Mouse (Mus musculus) liver, adult 2 months (tissue): ENCODE data around the gene Sds. TPM values are rescaled to one million over a fixed set of nuclear protein-coding genes. Genes with fewer than 3 reads are reported as not detected.

ENCODE experiments used
- DNase-seq: peaks from one replicate; pipeline ENCODE4 v3.0.0-alpha.2; 2011; ENCODE audit warnings: low read depth, low spot score; ENCODE audit errors: extremely low read depth
- H3K27ac ChIP-seq: fragments of 200-500 bp; replicated peaks from 2 replicates; pipeline ENCODE4 v1.5.1; 2012; ENCODE audit warnings: low read depth, mild to moderate bottlenecking, control low read depth, inconsistent platforms, low read length; ENCODE audit not compliant: insufficient read depth
- H3K27me3 ChIP-seq: fragments of 200-500 bp; 2 replicates; pipeline ENCODE4 v1.6.1; 2012; ENCODE audit warnings: mild to moderate bottlenecking, moderate library complexity, low read length, inconsistent platforms; ENCODE audit not compliant: control insufficient read depth, insufficient read depth
- H3K36me3 ChIP-seq: fragments of 200-500 bp; 2 replicates; pipeline ENCODE4 v1.6.1; 2012; ENCODE audit warnings: low read length, inconsistent platforms; ENCODE audit not compliant: control insufficient read depth, insufficient read depth
- H3K4me1 ChIP-seq: fragments of 200-500 bp; 2 replicates; pipeline ENCODE4 v1.6.1; 2011; ENCODE audit warnings: low read length; ENCODE audit not compliant: control insufficient read depth, insufficient read depth
- H3K4me3 ChIP-seq: fragments of 200-500 bp; 2 replicates; pipeline ENCODE4 v1.5.1; 2011; ENCODE audit warnings: low read depth, mild to moderate bottlenecking, control low read depth, low read length, moderate library complexity; ENCODE audit not compliant: insufficient read depth
- H3K79me2 ChIP-seq: fragments of 200-500 bp; 2 replicates; pipeline ENCODE4 v1.6.1; 2012; ENCODE audit warnings: inconsistent platforms, mild to moderate bottlenecking, low read length, moderate library complexity; ENCODE audit not compliant: control insufficient read depth, insufficient read depth
- H3K9ac ChIP-seq: fragments of 200-500 bp; 2 replicates; pipeline ENCODE4 v1.6.1; 2012; ENCODE audit warnings: low read depth, mild to moderate bottlenecking, control low read depth, inconsistent platforms, low read length
- CTCF ChIP-seq: fragments of 200-500 bp; IDR thresholded peaks from 2 replicates; pipeline ENCODE4 v1.5.1; 2011; ENCODE audit warnings: low read depth, low read length, control low read depth
- POLR2A ChIP-seq: fragments of 200-500 bp; IDR thresholded peaks from 2 replicates; pipeline ENCODE4 v1.6.1; 2011; ENCODE audit warnings: low read length, control low read depth; ENCODE audit not compliant: insufficient read depth; ENCODE audit errors: extremely low read depth
- WGBS: fragments of 180-500 bp; shearing (Covaris S2); methylation state at CpG from one replicate; pipeline ENCODE4 v1.1.7; 2018; 5-methylcytosine and 5-hydroxymethylcytosine counted together
- polyA plus RNA-seq: library from polyadenylated mRNA; depleted of rRNA; stranded (reverse); fragments of >200 nt; gene quantifications from 2 replicates; pipeline ENCODE4 v1.2.3, GENCODE M21; 2012
- total RNA-seq: library from RNA; depleted of rRNA; stranded (reverse); fragments of >200 nt; gene quantifications from 2 replicates; pipeline ENCODE4 v1.2.3, GENCODE M21; 2014

Sds gene
- total and polyA plus RNA-seq, 2 experiments: 410 to 648 TPM

DNA sequence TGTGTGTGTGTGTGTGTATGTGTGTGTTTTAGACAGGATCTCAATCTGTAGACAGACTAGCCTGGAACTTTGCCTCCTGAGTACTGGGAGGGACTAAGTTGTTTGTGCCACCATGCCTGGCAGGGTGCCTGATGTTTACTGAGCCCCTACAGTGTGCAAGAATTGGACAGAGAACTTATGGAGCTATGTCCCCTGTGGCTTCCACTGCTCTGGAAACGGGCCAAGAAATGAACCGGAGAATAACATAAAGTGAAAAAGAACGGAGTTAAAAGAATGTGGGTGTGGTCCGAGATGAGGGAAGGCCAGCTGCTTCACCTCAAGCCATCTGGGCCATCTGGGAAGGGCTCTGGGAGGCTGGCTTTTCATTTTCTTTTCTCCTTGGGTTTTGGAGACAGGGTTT lies 38.4 kb downstream of the Sds start:
- DNase-seq: no peak
- peak overlapping the region; percentile 94 for H3K27ac ChIP-seq
- WGBS: 4% methylated on average over 4 of the region's 4 CpGs

DNA sequence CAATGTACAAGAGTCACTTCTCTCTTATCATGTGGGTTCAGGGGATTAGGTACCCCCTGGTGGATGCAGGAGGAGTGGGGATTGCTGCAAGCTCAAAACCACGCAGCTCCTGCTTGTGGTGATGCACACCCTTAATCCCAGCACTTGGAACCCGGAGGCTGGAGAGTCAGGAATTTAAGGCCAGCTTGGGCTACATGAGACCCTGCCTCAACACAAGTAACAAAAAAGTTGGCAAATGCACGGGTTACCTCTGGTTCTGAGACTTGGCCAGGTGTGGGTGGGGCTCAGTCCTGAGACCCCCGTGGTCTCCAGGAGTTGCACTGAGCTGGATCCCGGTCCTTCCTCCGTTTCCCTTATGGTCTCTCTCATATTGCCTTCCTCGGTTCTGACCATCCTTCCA lies 39.1 kb downstream of the Sds start:
- Histone ChIP-seq H3K27me3 (no peaks in the 10 kb centered on the region), H3K36me3 (peaks cover 8% of the 10 kb centered on the region; the same call in 1 of the 2 replicates), H3K4me1 (peaks cover 39% of the 10 kb centered on the region), H3K4me3 (no peak overlapping the region), H3K27ac (peak overlapping the region; percentile 94), H3K79me2 (peaks cover 11% of the 10 kb centered on the region), H3K9ac (peak overlapping the region; percentile 33)
- 71% methylated on average over 7 of the region's 7 CpGs for WGBS
- no peak for DNase-seq
- TF ChIP-seq POLR2A: no peak
- TF ChIP-seq CTCF: no peak

More for the DNA sequence above, 38.4 kb downstream of the Sds start:
- Histone ChIP-seq H3K4me3 (peak overlapping the region; percentile 4; the same call in 1 of the 2 replicates), H3K4me1 (peaks cover 39% of the 10 kb centered on the region), H3K27me3 (no peaks in the 10 kb centered on the region), H3K36me3 (peaks cover 2% of the 10 kb centered on the region; the same call in 1 of the 2 replicates), H3K79me2 (peaks cover 11% of the 10 kb centered on the region), H3K9ac (peak overlapping the region; percentile 33; the same call in 1 of the 2 replicates)
- TF ChIP-seq POLR2A: no peak
- no peak for TF ChIP-seq CTCF

DNA sequence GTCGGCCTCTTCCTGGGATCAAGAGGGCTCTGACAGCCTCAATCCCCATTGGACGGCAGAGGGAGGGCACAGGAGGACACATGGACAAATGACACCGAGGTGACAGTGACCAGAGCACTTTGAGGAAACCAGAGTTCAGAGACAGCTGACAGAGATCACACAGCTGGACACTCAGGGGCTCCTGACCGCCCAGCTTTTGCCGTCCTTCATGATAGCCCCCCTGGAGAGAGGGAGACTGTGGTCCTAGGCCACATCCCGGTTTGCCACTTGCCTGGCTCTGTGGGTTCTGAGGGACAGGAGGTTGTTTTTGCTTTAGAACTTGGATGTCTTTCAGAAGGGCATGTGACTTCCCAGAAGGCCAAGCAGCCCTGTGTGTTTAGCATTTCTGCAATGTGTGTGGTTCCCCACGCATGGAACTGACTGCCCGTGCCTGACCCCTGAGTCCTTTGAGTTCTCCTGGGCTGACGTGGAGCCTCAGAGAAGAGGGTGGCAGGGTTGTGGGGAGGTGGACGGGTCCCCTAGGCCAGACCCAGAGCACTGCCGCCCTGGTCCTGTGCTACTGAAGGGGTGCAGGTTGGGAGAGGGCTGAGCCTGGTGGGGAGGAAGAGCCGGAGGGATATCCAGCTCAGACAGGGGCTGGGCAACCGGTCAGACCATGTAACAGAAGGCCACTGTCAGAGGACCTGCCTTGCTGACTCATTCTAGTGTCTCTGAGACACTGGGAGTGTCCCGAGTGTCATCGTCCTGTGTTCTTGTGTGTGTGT lies 40.1 kb downstream of the Sds start:
- H3K4me1 ChIP-seq: peaks cover 39% of the 10 kb centered on the region
- DNase-seq: peak; percentile 97
- peak overlapping the region; percentile 94 for H3K27ac ChIP-seq
- peaks cover 15% of the 10 kb centered on the region; the same call in 1 of the 2 replicates for H3K36me3 ChIP-seq
- peak overlapping the region; percentile 54 for H3K4me3 ChIP-seq
- peak overlapping the region; percentile 74 for H3K9ac ChIP-seq
- TF ChIP-seq CTCF: no peak
- TF ChIP-seq POLR2A: peak; percentile 52; the same call in 1 of the 2 replicates
- H3K79me2 ChIP-seq: peaks cover 11% of the 10 kb centered on the region
- H3K27me3 ChIP-seq: no peaks in the 10 kb centered on the region
- 2% methylated on average over 15 of the region's 15 CpGs for WGBS

DNA sequence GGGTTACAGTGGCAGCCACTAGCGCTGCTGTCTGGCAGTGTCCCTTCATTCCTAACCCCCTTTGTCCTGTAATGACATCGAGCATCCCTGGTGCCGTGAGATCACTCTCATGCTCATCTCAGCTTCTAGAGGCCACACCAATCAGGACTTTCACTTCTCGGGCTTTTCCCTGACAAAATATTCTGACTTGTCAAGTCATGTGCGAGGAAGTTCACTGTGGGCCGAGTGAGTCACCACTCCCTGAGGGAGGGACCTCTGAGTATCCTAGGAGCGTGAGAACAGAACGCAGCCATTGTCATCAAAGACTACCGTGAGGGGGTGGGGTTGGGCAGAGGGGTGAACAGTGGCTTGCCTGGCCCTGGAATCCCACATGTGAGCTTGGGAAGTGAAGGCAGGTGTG lies 41.2 kb downstream of the Sds start:
- no peak overlapping the region for H3K4me3 ChIP-seq
- H3K27me3 ChIP-seq: no peaks in the 10 kb centered on the region
- WGBS: 32% methylated on average over 9 of the region's 9 CpGs
- H3K36me3 ChIP-seq: peaks cover 26% of the 10 kb centered on the region
- DNase-seq: peak; percentile 58
- H3K79me2 ChIP-seq: peaks cover 8% of the 10 kb centered on the region
- TF ChIP-seq POLR2A (no peak), CTCF (no peak)
- peaks cover 35% of the 10 kb centered on the region for H3K4me1 ChIP-seq
- H3K27ac ChIP-seq: peak overlapping the region; percentile 94
- peak overlapping the region; percentile 74 for H3K9ac ChIP-seq

DNA sequence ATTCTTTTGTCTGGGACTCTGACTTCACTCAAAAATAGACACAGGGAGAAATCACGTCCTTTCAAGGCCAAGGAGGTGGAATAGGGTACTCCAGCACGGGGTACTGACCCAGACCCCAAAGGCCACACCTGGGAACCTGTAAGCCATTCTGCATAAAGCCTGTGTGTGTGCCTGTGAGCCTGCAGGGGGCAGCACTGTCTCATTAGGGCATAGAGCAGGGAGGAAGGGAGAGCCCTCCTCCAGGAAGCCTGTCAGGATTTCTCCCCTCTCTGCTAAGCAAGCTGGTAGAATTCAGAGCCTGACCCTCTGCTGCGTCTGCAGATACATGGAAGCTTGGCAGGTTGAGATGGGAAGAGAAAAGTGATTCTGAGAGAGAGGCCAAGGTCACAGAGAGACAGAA lies 46.3 kb downstream of the Sds start:
- TF ChIP-seq CTCF (peak; percentile 87), POLR2A (no peak)
- peaks cover 49% of the 10 kb centered on the region for H3K36me3 ChIP-seq
- no peaks in the 10 kb centered on the region for H3K27me3 ChIP-seq
- no peak for DNase-seq
- no peak overlapping the region for H3K9ac ChIP-seq
- peaks cover 3% of the 10 kb centered on the region for H3K4me1 ChIP-seq
- H3K4me3 ChIP-seq: no peak overlapping the region
- H3K79me2 ChIP-seq: peaks cover 4% of the 10 kb centered on the region
- 81% methylated on average over 3 of the region's 3 CpGs for WGBS
- H3K27ac ChIP-seq: no peak overlapping the region

DNA sequence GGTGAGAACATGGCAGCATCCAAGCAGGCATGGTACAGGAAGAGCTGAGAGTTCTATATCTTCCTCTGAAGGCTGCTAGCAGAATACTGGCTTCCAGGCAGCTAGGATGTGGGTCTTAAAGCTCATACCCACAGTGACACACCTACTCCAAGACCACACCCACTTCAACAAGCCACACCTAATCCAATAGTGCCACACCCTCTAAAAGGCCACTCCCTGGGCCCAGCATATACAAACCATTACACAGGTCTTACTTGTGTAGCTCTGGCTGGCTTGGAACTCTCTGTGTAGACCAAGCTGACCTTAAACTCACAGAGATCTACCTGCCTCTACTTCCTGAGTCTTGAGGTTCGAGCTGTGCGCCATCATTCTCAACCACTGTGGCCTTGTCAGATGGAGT lies 48.4 kb downstream of the Sds start:
- WGBS: 97% methylated on average over 2 of the region's 2 CpGs
- Histone ChIP-seq H3K4me3 (no peak overlapping the region), H3K36me3 (peaks cover 54% of the 10 kb centered on the region), H3K4me1 (no peaks in the 10 kb centered on the region), H3K27ac (no peak overlapping the region), H3K27me3 (no peaks in the 10 kb centered on the region), H3K9ac (no peak overlapping the region), H3K79me2 (no peaks in the 10 kb centered on the region)
- no peak for DNase-seq
- TF ChIP-seq POLR2A (no peak), CTCF (no peak)
